Mouse (Mus musculus) lung, postnatal 0 days (tissue): ENCODE results near the gene Fam69b. TPM values are rescaled to one million over a fixed set of nuclear protein-coding genes. Genes with fewer than 3 reads are reported as not detected.
"Not testable (repeated sequence)": the region's sequence is repeated elsewhere in the genome, so short reads cannot be mapped to it uniquely, and the experiment has no call there.

ENCODE experiments used
- ATAC-seq: fragments of 200-750 bp; cut with Nextera tagmentation; 2 replicates; pipeline ENCODE4 v1.8.0; 2017; ENCODE audit warnings: moderate library complexity
- DNase-seq: peaks from one replicate; pipeline ENCODE4 v3.0.0-alpha.2; 2016; ENCODE audit warnings: low spot score
- H3K27ac ChIP-seq: fragments of 300-500 bp; sonication (generic); 2 replicates; pipeline ENCODE4 v1.5.1; 2014; ENCODE audit warnings: antibody characterized with exemption, mild to moderate bottlenecking, low read length, mixed read lengths
- H3K27me3 ChIP-seq: fragments of 300-500 bp; sonication (generic); replicated peaks from 2 replicates; pipeline ENCODE4 v1.6.1; 2014; ENCODE audit warnings: low read length, mixed read lengths; ENCODE audit not compliant: insufficient read depth
- H3K36me3 ChIP-seq: fragments of 300-500 bp; sonication (generic); 2 replicates; pipeline ENCODE4 v1.6.1; 2014; ENCODE audit warnings: low read length, mixed read lengths; ENCODE audit not compliant: insufficient read depth
- H3K4me1 ChIP-seq: fragments of 300-500 bp; sonication (generic); 2 replicates; pipeline ENCODE4 v1.6.1; 2014; ENCODE audit warnings: antibody characterized with exemption, low read depth, low read length, mixed read lengths; ENCODE audit not compliant: insufficient read depth
- H3K4me2 ChIP-seq: fragments of 300-500 bp; sonication (generic); replicated peaks from 2 replicates; pipeline ENCODE4 v1.6.1; 2014; ENCODE audit warnings: low read depth, mild to moderate bottlenecking, low read length, moderate library complexity, mixed read lengths
- H3K4me3 ChIP-seq: fragments of 300-500 bp; sonication (generic); 2 replicates; pipeline ENCODE4 v1.5.1; 2014; ENCODE audit warnings: low read depth, low read length
- H3K9ac ChIP-seq: fragments of 300-500 bp; sonication (generic); replicated peaks from 2 replicates; pipeline ENCODE4 v1.6.1; 2014; ENCODE audit warnings: low read depth, mild to moderate bottlenecking
- H3K9me3 ChIP-seq: fragments of 300-500 bp; sonication (generic); 2 replicates; pipeline ENCODE4 v1.6.1; 2016; ENCODE audit warnings: low read length, mixed read lengths
- CTCF ChIP-seq: IDR thresholded peaks from 2 replicates; pipeline ENCODE4 v1.5.1; 2016; ENCODE audit warnings: antibody characterized with exemption, mild to moderate bottlenecking
- EP300 ChIP-seq: IDR thresholded peaks from 2 replicates; pipeline ENCODE4 v1.6.1; 2016; ENCODE audit warnings: antibody characterized with exemption, mild to moderate bottlenecking, control low read depth
- WGBS: fragments of 180-500 bp; shearing (Covaris S2); extraction: QIAGEN DNeasy Blood & Tissue Kit; methylation state at CpG from one replicate; pipeline ENCODE4 v1.1.7; 2014; 5-methylcytosine and 5-hydroxymethylcytosine counted together
- polyA plus RNA-seq: library from polyadenylated mRNA; unstranded; fragments of >200 nt; fragmentation: Nextera tagmentation; extraction: Ambion mirVana; gene quantifications from 2 replicates; pipeline ENCODE4 v1.2.1, GENCODE M21; 2015

Gene Fam69b
- polyA plus RNA-seq, 1 experiment from 2014 or later = 8.2 TPM

- Histone ChIP-seq H3K4me3 (peak overlapping the region; percentile 14; the same call in 1 of the 2 replicates), H3K4me1 (no peaks in the 10 kb centered on the region), H3K9ac (no peak overlapping the region), H3K4me2 (peak overlapping the region; percentile 52), H3K36me3 (no peaks in the 10 kb centered on the region), H3K27me3 (no peaks in the 10 kb centered on the region), H3K27ac (no peak overlapping the region), H3K9me3 (no peaks in the 10 kb centered on the region)
- 3% methylated on average over 12 of the region's 20 CpGs for WGBS
- TF ChIP-seq CTCF (peak; percentile 13; the same call in 1 of the 2 replicates), EP300 (peak; percentile 52)
- DNase-seq = peak; percentile 58
- peak; percentile 71 for ATAC-seq
Measured at GRCm38 (mm10) chr2:26661143-26661752, 33.0 kb downstream of the Fam69b start.

DNA sequence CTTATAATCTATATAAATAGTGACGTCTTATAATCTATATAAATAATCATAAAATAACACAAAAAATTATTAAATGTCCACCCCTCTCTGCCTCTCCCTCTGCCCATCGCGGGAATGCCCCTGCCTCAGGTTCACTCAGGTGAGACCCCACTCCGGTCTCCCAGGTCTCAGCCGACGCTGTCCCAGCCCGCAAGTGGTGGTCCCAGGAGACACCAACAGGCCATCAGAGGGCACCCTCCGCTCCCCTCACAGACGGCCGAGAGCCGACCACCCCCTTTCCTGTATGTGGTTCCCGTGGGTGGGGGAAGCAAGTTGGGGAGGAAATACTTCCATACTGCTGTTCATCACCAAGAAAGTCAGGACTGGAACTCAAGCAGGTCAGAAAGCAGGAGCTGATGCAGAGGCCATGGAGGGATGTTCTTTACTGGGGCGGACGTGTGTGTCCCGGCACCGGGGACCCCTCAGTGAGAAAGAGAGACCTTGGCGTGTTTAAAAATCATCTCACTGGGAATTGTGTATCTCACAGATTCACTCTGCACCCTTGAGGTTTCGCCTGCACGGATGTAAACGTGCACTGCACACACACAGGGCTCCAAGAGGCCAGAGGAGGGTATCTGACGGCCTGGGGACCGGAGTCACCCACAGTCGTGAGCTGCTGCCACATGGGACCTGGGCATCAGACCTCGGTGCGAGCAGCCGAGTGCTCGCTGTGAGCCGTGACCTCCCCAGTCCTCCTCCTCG lies 33.7 kb downstream of the Fam69b start:
- no peak overlapping the region for H3K9ac ChIP-seq
- no peak; the same call in 1 of the 2 replicates for TF ChIP-seq CTCF
- no peak for TF ChIP-seq EP300
- ATAC-seq = no peak

DNA sequence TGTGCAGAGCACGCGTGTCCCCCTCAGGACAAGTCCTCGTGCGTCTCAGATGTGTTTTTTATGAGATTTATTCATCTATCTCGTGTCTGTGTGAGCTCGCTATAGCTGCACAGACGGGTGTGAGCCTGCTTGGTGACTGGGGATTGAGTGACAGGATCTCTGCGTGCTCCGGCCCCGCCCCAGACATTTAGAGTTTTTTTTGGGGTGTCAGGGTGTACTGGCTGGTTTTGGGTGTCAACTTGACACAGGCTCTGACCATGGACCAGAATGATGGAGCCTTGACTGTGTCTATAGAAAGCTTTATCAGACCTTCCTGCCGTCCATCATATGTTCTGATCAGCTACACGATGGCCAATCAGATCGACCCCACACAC lies 34.2 kb downstream of the Fam69b start:
- Histone ChIP-seq H3K4me1 (no peaks in the 10 kb centered on the region), H3K36me3 (no peaks in the 10 kb centered on the region), H3K4me2 (no peak overlapping the region), H3K9ac (no peak overlapping the region), H3K4me3 (no peak overlapping the region), H3K27me3 (no peaks in the 10 kb centered on the region), H3K9me3 (no peaks in the 10 kb centered on the region), H3K27ac (no peak overlapping the region)
- no peak for TF ChIP-seq EP300
- TF ChIP-seq CTCF = no peak
- 66% methylated on average over 13 of the region's 13 CpGs for WGBS
- no peak for ATAC-seq
- DNase-seq = no peak

More for the DNA sequence above, 33.7 kb downstream of the Fam69b start:
- Histone ChIP-seq H3K4me2 (peak overlapping the region; percentile 52), H3K27ac (no peak overlapping the region), H3K4me3 (peak overlapping the region; percentile 14; the same call in 1 of the 2 replicates), H3K9me3 (no peaks in the 10 kb centered on the region), H3K4me1 (no peaks in the 10 kb centered on the region), H3K27me3 (no peaks in the 10 kb centered on the region), H3K36me3 (no peaks in the 10 kb centered on the region)
- 37% methylated on average over 29 of the region's 29 CpGs for WGBS
- DNase-seq = no peak

- Histone ChIP-seq H3K9me3 (no peaks in the 10 kb centered on the region), H3K27me3 (no peaks in the 10 kb centered on the region), H3K36me3 (no peaks in the 10 kb centered on the region), H3K4me2 (no peak overlapping the region), H3K4me3 (no peak overlapping the region), H3K27ac (no peak overlapping the region), H3K9ac (no peak overlapping the region), H3K4me1 (no peaks in the 10 kb centered on the region)
- WGBS = 64% methylated on average over 10 of the region's 10 CpGs
- no peak for DNase-seq
- no peak for ATAC-seq
- TF ChIP-seq EP300 = no peak
- no peak for TF ChIP-seq CTCF
Measured at GRCm38 (mm10) chr2:26663112-26663511, 34.9 kb downstream of the Fam69b start.

DNA sequence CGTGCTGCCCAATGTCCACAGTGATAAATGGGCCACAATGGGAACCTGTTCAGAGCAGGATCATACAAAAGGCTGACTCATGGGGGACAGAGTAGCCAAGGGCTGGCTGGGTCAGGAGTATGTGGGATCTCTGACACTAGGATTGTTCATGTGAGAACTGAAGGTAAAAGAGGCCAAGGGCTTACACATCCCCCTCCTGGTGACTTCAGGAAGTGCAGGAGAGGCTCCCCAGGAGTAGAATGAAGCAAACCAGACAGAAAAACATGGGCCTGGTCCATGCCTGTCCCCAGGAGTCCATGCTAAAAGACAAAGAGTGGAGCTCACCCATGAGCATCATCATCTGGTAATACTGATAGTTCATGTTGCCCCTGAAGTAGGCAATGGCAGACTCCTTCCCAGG lies 35.3 kb downstream of the Fam69b start:
- not testable (repeated sequence) for H3K4me1 ChIP-seq, H3K36me3 ChIP-seq, H3K9me3 ChIP-seq, H3K27ac ChIP-seq, H3K9ac ChIP-seq, H3K4me3 ChIP-seq, H3K27me3 ChIP-seq, H3K4me2 ChIP-seq
- WGBS = 73% methylated on average over 1 of the region's 1 CpGs
- ATAC-seq (peak; percentile 40), DNase-seq (peak; percentile 61)
- TF ChIP-seq CTCF = peak; percentile 80

GRCm38 (mm10) chr2:26668746-26669145 lies 40.5 kb downstream of the Fam69b start:
- Histone ChIP-seq H3K4me1 (no peaks in the 10 kb centered on the region), H3K4me3 (no peak overlapping the region), H3K27ac (no peak overlapping the region), H3K36me3 (no peaks in the 10 kb centered on the region), H3K9ac (no peak overlapping the region), H3K27me3 (no peaks in the 10 kb centered on the region), H3K9me3 (no peaks in the 10 kb centered on the region), H3K4me2 (no peak overlapping the region)
- no peak for DNase-seq
- no peak for TF ChIP-seq CTCF
- TF ChIP-seq EP300 = no peak
- ATAC-seq = no peak
